Mouse (Mus musculus): ENCODE results near the gene Rad9b. TPM values are rescaled to one million over a fixed set of nuclear protein-coding genes. Genes with fewer than 3 reads are reported as not detected.
A peak's percentile ranks its signal among the peaks of the same experiment; 100 is the strongest.

Gene Rad9b
- polyA plus RNA-seq, 1 experiment from 2014 or later, result 6.4 TPM

DNA sequence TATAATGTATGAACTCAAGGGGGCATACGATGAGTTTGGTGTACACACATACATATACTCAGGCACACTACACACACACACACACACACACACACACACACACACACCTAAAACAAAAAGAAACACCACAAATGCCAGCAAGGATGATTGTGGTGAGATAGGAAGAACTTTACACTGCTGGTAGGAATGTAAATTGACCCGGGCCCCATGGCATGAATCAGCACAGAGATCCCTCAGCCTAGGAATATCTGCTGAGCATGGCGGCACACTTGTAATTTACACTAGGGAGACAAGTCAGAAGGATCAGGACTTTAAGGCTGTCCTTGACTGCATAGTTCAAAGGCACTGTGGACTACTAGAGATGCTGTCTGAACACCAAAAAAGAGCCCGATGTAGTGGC lies 23.8 kb downstream of the Rad9b start:
- no peak for ATAC-seq (ENCODE audit: insufficient number of reproducible peaks, insufficient read depth, low FRiP score, low read depth)
- Histone ChIP-seq H3K4me2 (ENCODE audit: low read length) (no peak overlapping the region), H3K36me3 (ENCODE audit: control insufficient read depth, insufficient read depth, low read length) (peaks cover 20% of the 10 kb centered on the region), H3K9me3 (ENCODE audit: control insufficient read depth, low read length) (no peaks in the 10 kb centered on the region), H3K4me3 (ENCODE audit: control insufficient read depth in 1 of 2, insufficient read depth in 1 of 2, low read depth in 1 of 2, low read length in 2 of 2) (no peak overlapping the region), H3K4me1 (ENCODE audit: control insufficient read depth in 2 of 2, insufficient read depth in 2 of 2, low read length in 2 of 2) (no peaks in the 10 kb centered on the region), H3K9ac (ENCODE audit: low read length) (no peak overlapping the region), H3K27ac (replicated peaks in 1 of 2; ENCODE audit: control insufficient read depth in 1 of 2, insufficient read depth in 1 of 2, low read depth in 2 of 2, low read length in 2 of 2) (no peak overlapping the region), H3K27me3 (ENCODE audit: control insufficient read depth, insufficient read depth, low read length) (no peaks in the 10 kb centered on the region)
- WGBS, result 83% methylated on average over 4 of the region's 4 CpGs

DNA sequence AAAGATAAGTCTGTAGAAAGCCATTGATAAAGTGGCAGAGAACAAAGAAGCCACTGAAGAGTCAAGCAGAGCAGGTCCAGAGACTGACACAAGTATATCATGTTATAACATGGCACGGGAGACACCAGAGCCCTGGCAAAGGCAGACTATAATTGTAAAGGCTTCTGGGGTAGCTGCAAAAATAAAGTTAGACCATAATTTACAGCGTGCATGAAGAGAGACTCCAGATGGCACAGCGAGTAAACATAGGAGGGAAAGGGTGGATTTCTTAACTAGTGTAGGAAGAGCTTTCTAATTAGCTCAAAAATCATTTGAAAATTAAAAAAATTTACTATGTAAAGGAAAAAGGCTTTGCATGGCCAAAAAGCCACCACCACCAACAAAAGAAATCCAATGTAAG lies 26.8 kb downstream of the Rad9b start:
- peaks cover 0 to 4% of the 10 kb centered on the region in 2 experiments; a peak in 2 of 4 replicates for H3K4me1 ChIP-seq (ENCODE audit: control insufficient read depth in 2 of 2, insufficient read depth in 2 of 2, low read length in 2 of 2)
- H3K27ac ChIP-seq (replicated peaks in 1 of 2; ENCODE audit: control insufficient read depth in 1 of 2, insufficient read depth in 1 of 2, low read depth in 2 of 2, low read length in 2 of 2), result no peak overlapping the region
- H3K27me3 ChIP-seq (ENCODE audit: control insufficient read depth, insufficient read depth, low read length), result no peaks in the 10 kb centered on the region
- H3K9me3 ChIP-seq (ENCODE audit: control insufficient read depth, low read length), result no peaks in the 10 kb centered on the region
- 85% methylated on average over 3 of the region's 3 CpGs for WGBS
- ATAC-seq (ENCODE audit: insufficient number of reproducible peaks, insufficient read depth, low FRiP score, low read depth), result no peak
- no peak overlapping the region for H3K4me2 ChIP-seq (ENCODE audit: low read length)
- H3K36me3 ChIP-seq (ENCODE audit: control insufficient read depth, insufficient read depth, low read length), result peaks cover 42% of the 10 kb centered on the region
- H3K4me3 ChIP-seq (ENCODE audit: control insufficient read depth in 1 of 2, insufficient read depth in 1 of 2, low read depth in 1 of 2, low read length in 2 of 2), result no peak overlapping the region
- no peak overlapping the region for H3K9ac ChIP-seq (ENCODE audit: low read length)

DNA sequence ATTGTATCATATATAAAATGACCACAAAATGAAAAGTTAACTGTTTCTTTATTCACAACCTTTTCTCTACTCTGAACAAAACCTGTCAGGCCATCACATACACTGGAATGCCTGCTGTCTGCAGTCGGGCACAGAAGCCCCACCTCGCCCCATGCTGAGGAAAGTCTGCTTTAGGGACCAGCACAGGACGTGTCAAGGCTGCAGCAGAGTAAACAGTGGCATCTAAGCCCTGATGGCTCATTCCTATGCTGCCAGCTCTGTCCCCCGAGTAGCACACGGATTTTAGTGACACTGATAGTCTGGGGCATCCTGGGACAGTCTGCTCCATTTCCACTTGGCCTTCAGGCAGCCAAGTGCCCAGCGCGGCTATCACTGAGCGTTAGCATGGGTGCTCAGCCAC lies 28.6 kb downstream of the Rad9b start:
- H3K9ac ChIP-seq (ENCODE audit: low read length), result no peak overlapping the region
- ATAC-seq (ENCODE audit: insufficient number of reproducible peaks, insufficient read depth, low FRiP score, low read depth), result no peak
- H3K27me3 ChIP-seq (ENCODE audit: control insufficient read depth, insufficient read depth, low read length), result no peaks in the 10 kb centered on the region
- no peak overlapping the region for H3K27ac ChIP-seq (replicated peaks in 1 of 2; ENCODE audit: control insufficient read depth in 1 of 2, insufficient read depth in 1 of 2, low read depth in 2 of 2, low read length in 2 of 2)
- H3K9me3 ChIP-seq (ENCODE audit: control insufficient read depth, low read length), result no peaks in the 10 kb centered on the region
- H3K4me1 ChIP-seq (ENCODE audit: control insufficient read depth in 2 of 2, insufficient read depth in 2 of 2, low read length in 2 of 2), result peaks cover 2 to 7% of the 10 kb centered on the region in 2 experiments; a peak in 3 of 4 replicates
- H3K36me3 ChIP-seq (ENCODE audit: control insufficient read depth, insufficient read depth, low read length), result peaks cover 60% of the 10 kb centered on the region
- WGBS, result 84% methylated on average over 8 of the region's 8 CpGs
- no peak overlapping the region for H3K4me2 ChIP-seq (ENCODE audit: low read length)
- H3K4me3 ChIP-seq (ENCODE audit: control insufficient read depth in 1 of 2, insufficient read depth in 1 of 2, low read depth in 1 of 2, low read length in 2 of 2), result no peak overlapping the region

DNA sequence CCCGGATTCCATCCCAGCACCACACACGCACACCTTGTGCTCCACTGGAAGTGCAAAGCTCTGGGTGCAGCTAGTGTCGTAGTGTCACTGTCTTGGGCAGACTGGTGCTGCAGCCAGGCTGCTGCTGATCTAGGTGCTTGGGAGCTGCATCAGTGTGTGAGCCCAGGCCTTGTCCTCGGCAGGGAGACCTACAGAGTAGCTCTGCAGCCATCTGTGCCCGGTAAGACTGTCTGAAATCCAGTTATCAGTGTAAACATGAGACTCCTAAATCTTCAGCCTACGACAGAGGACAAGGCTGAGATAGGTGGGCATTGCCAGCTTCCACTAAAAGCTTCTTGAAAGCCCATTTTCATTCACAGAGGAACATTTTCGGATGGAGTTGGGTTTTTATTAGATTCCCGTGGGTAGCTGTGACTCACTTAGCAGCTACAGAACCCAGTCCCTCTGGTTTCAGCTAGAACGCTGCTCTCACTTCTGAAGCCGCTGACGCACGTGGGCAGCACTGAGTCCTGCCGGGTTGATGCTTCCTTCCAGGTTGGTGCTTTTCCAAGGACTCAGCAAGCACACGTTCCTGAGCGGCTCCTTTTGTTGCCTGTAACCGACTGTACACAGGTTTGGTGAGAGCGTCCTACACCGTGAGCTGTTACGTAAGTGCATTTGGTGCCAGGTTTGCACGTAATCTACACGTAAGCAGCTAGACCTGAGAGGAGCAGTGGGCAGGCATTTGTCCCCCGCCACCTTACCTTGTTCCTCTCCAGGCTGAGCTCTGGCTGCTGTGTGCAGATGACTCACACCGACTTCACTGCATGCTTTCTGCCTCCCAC lies 29.2 kb downstream of the Rad9b start:
- ATAC-seq (ENCODE audit: insufficient number of reproducible peaks, insufficient read depth, low FRiP score, low read depth), result no peak
- peaks cover 9 to 13% of the 10 kb centered on the region in 2 experiments for H3K4me1 ChIP-seq (ENCODE audit: control insufficient read depth in 2 of 2, insufficient read depth in 2 of 2, low read length in 2 of 2)
- peaks cover 64% of the 10 kb centered on the region for H3K36me3 ChIP-seq (ENCODE audit: control insufficient read depth, insufficient read depth, low read length)
- H3K9ac ChIP-seq (ENCODE audit: low read length), result no peak overlapping the region
- no peak overlapping the region for H3K4me2 ChIP-seq (ENCODE audit: low read length)
- H3K9me3 ChIP-seq (ENCODE audit: control insufficient read depth, low read length), result no peaks in the 10 kb centered on the region
- H3K27me3 ChIP-seq (ENCODE audit: control insufficient read depth, insufficient read depth, low read length), result no peaks in the 10 kb centered on the region
- 87% methylated on average over 23 of the region's 23 CpGs for WGBS
- H3K4me3 ChIP-seq (ENCODE audit: control insufficient read depth in 1 of 2, insufficient read depth in 1 of 2, low read depth in 1 of 2, low read length in 2 of 2), result no peak overlapping the region
- H3K27ac ChIP-seq (replicated peaks in 1 of 2; ENCODE audit: control insufficient read depth in 1 of 2, insufficient read depth in 1 of 2, low read depth in 2 of 2, low read length in 2 of 2), result no peak overlapping the region

- 54% methylated on average over 8 of the region's 8 CpGs for WGBS
- ATAC-seq (ENCODE audit: insufficient number of reproducible peaks, insufficient read depth, low FRiP score, low read depth), result no peak
- no peak overlapping the region for H3K4me2 ChIP-seq (ENCODE audit: low read length)
- H3K36me3 ChIP-seq (ENCODE audit: control insufficient read depth, insufficient read depth, low read length), result peaks cover 64% of the 10 kb centered on the region
- H3K9ac ChIP-seq (ENCODE audit: low read length), result no peak overlapping the region
- no peaks in the 10 kb centered on the region for H3K9me3 ChIP-seq (ENCODE audit: control insufficient read depth, low read length)
- peaks cover 12 to 24% of the 10 kb centered on the region in 2 experiments for H3K4me1 ChIP-seq (ENCODE audit: control insufficient read depth in 2 of 2, insufficient read depth in 2 of 2, low read length in 2 of 2)
- H3K27me3 ChIP-seq (ENCODE audit: control insufficient read depth, insufficient read depth, low read length), result no peaks in the 10 kb centered on the region
- H3K4me3 ChIP-seq (ENCODE audit: control insufficient read depth in 1 of 2, insufficient read depth in 1 of 2, low read depth in 1 of 2, low read length in 2 of 2), result no peak overlapping the region
- H3K27ac ChIP-seq (replicated peaks in 1 of 2; ENCODE audit: control insufficient read depth in 1 of 2, insufficient read depth in 1 of 2, low read depth in 2 of 2, low read length in 2 of 2), result peak overlapping the region; percentile 7 to 34; a peak in 1 of 4 replicates
Measured at GRCm38 (mm10) chr5:122323523-122323922, 30.5 kb downstream of the Rad9b start.

DNA sequence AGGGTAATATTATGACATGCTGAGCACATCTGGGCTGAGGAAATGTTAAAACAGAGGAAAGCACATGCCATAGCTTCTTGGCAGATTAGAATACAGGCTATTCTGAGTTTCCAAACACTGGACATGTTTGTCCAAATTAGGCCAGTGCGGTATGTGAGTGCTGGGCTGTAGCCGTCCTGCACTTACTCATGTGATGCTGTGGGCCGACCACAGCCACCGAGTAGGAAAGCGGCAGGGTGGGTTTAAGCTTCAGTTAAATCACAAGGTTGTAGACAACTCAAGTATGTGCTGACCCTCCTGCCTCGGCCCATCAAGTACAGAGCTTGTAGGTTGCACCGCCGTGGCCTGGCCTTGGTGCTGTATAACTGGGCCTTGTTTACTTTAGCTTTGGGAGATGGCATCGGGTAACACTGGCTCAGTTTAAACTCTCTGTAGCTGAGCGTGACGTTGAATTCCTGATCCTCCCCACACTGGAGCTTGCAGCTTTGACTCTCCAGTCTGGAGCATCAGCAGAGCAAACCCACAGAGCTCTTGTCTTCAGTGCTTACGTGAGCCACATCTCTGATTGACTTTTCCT lies 33.7 kb downstream of the Rad9b start:
- no peaks in the 10 kb centered on the region for H3K9me3 ChIP-seq (ENCODE audit: control insufficient read depth, low read length)
- peaks cover 18 to 39% of the 10 kb centered on the region in 2 experiments for H3K4me1 ChIP-seq (ENCODE audit: control insufficient read depth in 2 of 2, insufficient read depth in 2 of 2, low read length in 2 of 2)
- WGBS, result 45% methylated on average over 12 of the region's 12 CpGs
- H3K36me3 ChIP-seq (ENCODE audit: control insufficient read depth, insufficient read depth, low read length), result peaks cover 48% of the 10 kb centered on the region
- peak; percentile 32; the same call in 1 of the 2 replicates for ATAC-seq (ENCODE audit: insufficient number of reproducible peaks, insufficient read depth, low FRiP score, low read depth)
- H3K27me3 ChIP-seq (ENCODE audit: control insufficient read depth, insufficient read depth, low read length), result no peaks in the 10 kb centered on the region
- peak overlapping the region; percentile 40 for H3K4me2 ChIP-seq (ENCODE audit: low read length)
- no peak overlapping the region for H3K4me3 ChIP-seq (ENCODE audit: control insufficient read depth in 1 of 2, insufficient read depth in 1 of 2, low read depth in 1 of 2, low read length in 2 of 2)
- peak overlapping the region; percentile 93 to 96 for H3K27ac ChIP-seq (replicated peaks in 1 of 2; ENCODE audit: control insufficient read depth in 1 of 2, insufficient read depth in 1 of 2, low read depth in 2 of 2, low read length in 2 of 2)
- peak overlapping the region; percentile 62 for H3K9ac ChIP-seq (ENCODE audit: low read length)

DNA sequence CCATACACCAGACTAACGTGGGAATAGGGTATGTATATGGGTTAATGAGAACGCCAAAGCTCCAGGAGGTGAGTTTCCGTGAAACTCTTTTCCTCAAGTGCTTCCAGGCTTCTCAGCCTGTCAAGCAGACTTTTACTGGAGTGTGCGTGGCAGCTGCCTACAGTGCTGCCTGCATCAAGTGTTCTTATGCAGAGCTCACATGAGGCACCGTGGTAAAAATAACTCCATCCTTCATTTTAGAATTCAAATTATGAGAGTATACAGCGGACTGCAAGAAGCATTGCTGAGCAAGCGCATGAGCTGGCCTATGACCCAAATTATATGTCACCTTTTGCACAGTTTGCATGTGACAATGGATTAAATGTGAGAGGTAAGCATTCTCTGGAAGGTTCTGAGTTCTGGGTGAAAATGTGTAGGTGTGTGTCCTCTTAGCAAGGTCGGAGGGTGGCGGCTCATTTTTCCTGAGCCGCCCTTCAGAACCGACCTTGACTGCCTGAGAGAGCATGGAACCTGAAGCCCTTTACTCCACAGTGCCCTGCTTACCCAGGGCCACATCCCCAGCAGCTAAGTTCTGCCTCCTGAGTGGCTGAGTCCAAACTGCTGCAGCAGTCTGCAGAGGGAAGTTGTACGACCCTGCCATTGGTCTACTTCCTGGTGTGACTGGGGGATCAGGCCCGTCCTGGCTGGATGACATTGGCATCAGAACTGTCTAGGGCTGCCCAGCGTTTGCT lies 34.4 kb downstream of the Rad9b start:
- Histone ChIP-seq H3K36me3 (ENCODE audit: control insufficient read depth, insufficient read depth, low read length) (peaks cover 41% of the 10 kb centered on the region), H3K4me2 (ENCODE audit: low read length) (peak overlapping the region; percentile 40), H3K4me3 (ENCODE audit: control insufficient read depth in 1 of 2, insufficient read depth in 1 of 2, low read depth in 1 of 2, low read length in 2 of 2) (no peak overlapping the region), H3K9me3 (ENCODE audit: control insufficient read depth, low read length) (no peaks in the 10 kb centered on the region), H3K9ac (ENCODE audit: low read length) (peak overlapping the region; percentile 62), H3K27ac (replicated peaks in 1 of 2; ENCODE audit: control insufficient read depth in 1 of 2, insufficient read depth in 1 of 2, low read depth in 2 of 2, low read length in 2 of 2) (peak overlapping the region; percentile 93 to 96), H3K4me1 (ENCODE audit: control insufficient read depth in 2 of 2, insufficient read depth in 2 of 2, low read length in 2 of 2) (peaks cover 23 to 46% of the 10 kb centered on the region in 2 experiments), H3K27me3 (ENCODE audit: control insufficient read depth, insufficient read depth, low read length) (no peaks in the 10 kb centered on the region)
- peak; percentile 28; the same call in 1 of the 2 replicates for ATAC-seq (ENCODE audit: insufficient number of reproducible peaks, insufficient read depth, low FRiP score, low read depth)
- WGBS, result 41% methylated on average over 14 of the region's 14 CpGs

Data from heart, embryonic 14.5 days (tissue).